Mouse (Mus musculus) lung, adult 2 months (tissue): ENCODE results near the gene Ntm.

ENCODE experiments used
- CTCF ChIP-seq: fragments of 200-500 bp; IDR thresholded peaks from 2 replicates; pipeline ENCODE4 v1.5.1; 2011; ENCODE audit warnings: mild to moderate bottlenecking, low read length, control low read depth; ENCODE audit not compliant: insufficient read depth
- POLR2A ChIP-seq: fragments of 200-500 bp; IDR thresholded peaks from 2 replicates; pipeline ENCODE4 v1.6.1; 2011; ENCODE audit warnings: low read depth, mild to moderate bottlenecking, control low read depth, low read length, borderline replicate concordance; ENCODE audit errors: extremely low read depth

DNA sequence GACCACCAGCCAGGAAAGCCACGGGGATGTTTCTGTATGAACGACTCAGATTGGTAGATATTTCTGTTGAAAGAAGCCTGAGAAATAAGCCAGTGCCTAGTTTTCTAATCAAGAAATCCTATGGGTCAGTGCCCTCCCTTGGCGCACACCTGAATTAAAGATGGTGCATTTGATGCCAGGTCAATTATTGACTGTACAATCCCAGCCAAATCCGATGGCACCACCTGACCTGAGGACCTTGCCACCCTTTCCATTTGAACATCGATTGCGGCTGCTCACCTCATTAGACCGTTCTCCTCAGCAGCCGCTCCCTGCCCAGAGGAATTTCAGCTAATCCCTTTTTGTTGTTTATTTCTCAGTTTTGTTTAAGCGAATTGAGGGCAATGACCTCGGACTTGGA is 483.9 kb downstream of the Ntm start:
- no peak for TF ChIP-seq CTCF
- TF ChIP-seq POLR2A, result no peak
